Mouse (Mus musculus) thymus, postnatal 25 days (tissue): ENCODE data around the gene Scgb2b24.

Experiments used
- DNase-seq: peaks from one replicate; pipeline ENCODE4 v3.0.0; 2022

The Scgb2b24 gene

GRCm38 (mm10) chr7:33739212-33739611, at the start of gene Scgb2b24:
Gene Scgb2b24, minus strand, starts transcription at chr7:33739312.
- DNase-seq: no peak

DNA sequence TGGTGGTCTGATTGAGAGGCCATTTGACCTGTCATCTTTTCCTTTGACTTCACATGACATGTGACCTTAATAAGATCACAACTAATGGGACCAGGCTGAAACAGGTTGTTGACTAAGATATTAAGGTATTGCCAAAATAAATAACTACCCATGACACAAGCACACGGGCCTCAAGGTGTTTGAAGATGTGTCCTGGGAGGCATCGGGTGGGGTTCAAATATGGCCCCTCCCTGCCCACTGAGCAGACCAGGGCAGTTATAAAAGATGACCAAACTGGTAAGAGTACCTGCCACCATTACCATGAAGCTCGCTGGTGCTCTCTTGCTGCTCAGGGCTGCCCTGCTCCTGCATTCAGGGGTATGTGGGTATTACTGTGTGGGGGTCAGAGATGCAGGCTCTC, 4.4 kb upstream of the Scgb2b24 start, which contains the start of gene Scgb1b24:
Gene Scgb1b24 (plus strand): TSS at position 301 of the 400 bp plus-strand sequence.
- DNase-seq: no peak

DNA sequence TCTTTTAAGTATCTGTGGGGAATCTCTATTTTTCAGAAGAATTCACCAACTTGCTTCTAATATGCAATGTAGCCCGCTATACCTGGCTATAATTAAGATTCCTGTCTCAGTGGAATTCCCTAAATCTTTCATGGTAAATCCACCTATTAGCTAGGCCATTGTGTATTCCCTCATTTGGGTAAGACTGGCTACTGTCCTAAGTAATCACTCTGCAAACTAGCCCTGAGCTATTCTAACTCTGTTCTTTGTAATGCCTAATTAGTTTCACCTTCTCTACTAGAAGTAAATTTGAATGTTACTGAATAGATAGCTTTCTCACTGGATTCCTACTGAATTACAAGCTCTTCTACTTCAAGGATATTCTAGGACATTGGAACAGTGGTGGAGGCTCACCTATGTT, 49.2 kb downstream of the Scgb2b24 start:
- DNase-seq: no peak
